Mouse (Mus musculus) T-helper 1 cell (primary cell): ENCODE measurements around the gene Oprl1.

Experiments
- in situ Hi-C: fragments of 300-600 bp; cut with MboI, MseI; formaldehyde crosslinking; loops from one replicate; pipeline ENCODE4 v1.15.1; 2025; ENCODE audit warnings: high pct_unique_total_duplicates

Gene Oprl1

DNA sequence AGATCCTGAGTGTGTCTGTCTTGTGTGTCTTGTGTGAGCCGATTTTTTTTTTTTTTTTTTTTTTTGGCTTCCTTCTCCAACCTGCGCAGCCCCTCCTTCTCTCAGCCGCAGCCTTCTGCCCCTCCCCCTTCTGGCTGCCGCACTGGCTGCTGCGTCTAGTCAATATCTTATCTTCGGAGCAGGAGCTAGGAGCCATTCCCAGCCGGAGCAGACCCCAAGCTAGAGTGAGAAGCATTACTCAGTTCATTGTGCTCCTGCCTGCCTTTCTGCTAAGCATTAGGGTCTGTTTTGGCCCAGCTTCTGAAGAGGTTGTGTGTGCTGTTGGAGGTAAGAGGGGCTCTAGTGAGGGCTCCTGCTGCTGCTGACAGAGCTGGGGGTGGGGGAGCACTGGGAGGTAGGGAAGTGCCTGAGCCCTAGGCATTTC, at the start of gene Oprl1:
TSS of gene Oprl1 (plus strand) at position 114 of the 424 bp plus-strand sequence.
- in situ Hi-C loops: no loop called here

DNA sequence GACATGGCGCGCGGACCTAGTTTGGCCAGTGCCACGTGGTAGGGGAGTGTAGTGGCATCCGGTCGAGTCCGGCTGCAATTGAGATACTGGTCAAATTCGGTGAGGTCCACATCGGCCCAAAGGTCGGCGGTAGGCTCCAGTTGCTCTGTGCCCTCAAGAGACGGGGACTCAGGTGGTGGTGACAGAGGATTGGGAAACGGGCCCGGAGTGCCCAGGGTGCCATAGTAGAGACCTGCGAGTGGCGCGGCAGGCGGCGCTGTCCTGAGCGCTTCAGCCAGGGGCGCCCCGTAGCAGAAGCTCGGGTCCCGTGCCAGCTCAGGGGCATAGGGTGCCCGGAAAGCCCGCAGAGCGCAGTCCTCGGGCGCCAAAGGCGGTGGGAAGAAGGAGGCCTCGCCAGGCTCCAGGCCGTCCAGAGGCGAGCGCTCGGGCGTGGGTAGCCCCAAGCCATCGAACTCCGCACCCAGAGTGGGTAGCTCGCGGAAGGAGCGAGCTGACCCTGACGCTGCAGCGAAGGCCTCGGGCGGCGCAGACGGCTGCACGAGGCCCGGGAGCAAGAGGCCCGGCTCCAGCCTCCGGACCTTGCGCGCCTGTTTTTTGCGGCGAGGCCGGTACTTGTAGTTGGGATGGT, 44.4 kb upstream of the Oprl1 start:
- in situ Hi-C loops: no loop called here

GRCm38 (mm10) chr2:181670913-181671311, 43.9 kb upstream of the Oprl1 start:
- in situ Hi-C loops: no loop called here

- in situ Hi-C loops: no loop called here
Observed at GRCm38 (mm10) chr2:181671326-181671725, 43.5 kb upstream of the Oprl1 start, which contains the start of gene Sox18. Gene Sox18, minus strand, starts transcription at chr2:181671640.

DNA sequence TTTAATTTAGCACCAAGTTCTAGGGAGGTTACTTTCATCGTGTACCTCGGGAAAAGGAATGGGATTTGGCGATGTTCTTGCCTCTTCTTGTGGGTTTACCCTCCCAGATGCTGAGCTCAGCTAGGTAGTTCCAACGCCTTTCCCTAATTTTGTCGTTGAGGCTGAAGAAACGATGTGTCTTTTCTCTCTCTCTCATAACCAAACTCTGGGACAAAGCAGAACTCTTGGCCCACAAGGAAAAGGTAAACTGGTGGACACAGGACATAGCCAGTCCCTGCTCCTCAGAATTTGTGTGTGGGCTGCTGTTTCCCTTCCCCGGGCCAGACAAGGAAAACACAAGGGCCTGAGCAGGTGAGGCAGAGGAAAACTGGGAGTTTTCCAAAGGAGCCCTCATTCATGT, 42.8 kb upstream of the Oprl1 start:
- in situ Hi-C loops: no loop called here

DNA sequence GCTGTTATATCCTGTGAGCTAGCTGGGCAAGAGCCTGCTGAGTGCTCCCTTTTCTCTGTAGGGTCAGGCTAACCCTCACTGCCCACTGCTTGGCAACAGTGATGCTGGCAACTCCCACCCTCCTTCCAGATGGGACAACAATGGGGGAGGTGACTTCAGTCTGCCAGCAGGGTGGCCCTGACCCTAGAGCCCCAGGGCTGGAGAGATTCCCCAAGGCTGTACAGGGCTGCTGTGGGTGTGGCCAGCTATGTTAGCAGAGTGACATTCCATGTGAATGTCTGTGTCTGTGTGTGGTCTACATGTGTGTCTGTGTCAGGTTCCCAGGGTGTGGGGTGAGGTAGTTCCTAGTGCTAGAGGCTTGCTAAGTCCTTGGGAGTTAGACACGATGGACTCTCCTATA, 41.3 kb upstream of the Oprl1 start:
- in situ Hi-C loops: no loop called here

DNA sequence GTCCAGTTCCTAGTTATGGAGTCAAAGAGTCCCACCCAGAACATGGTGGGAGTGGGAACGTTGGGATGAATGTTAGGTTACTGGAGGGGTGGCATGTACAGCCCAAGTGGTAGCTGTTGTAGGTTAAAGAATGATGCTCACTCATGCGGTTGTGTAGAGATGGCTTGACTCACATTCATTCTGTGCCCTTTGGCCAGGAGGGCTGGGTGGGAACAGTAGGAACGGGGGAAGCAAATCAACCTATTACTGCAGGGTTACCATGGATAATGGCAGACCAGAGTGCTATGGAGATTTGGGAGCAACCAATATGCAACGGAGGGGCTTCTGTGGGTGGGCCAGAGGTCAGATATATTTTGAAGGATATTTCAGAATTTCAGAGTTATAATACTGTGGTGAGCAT, 39.9 kb upstream of the Oprl1 start:
- in situ Hi-C loops: no loop called here

- in situ Hi-C loops: no loop called here
Observed at GRCm38 (mm10) chr2:181675454-181675853, 39.4 kb upstream of the Oprl1 start.

- in situ Hi-C loops: no loop called here
Observed at GRCm38 (mm10) chr2:181676424-181676823, 38.4 kb upstream of the Oprl1 start.

- in situ Hi-C loops: no loop called here
Observed at GRCm38 (mm10) chr2:181677096-181677754, 37.6 kb upstream of the Oprl1 start.

GRCm38 (mm10) chr2:181677755-181678098, 37.1 kb upstream of the Oprl1 start:
- in situ Hi-C loops: no loop called here

DNA sequence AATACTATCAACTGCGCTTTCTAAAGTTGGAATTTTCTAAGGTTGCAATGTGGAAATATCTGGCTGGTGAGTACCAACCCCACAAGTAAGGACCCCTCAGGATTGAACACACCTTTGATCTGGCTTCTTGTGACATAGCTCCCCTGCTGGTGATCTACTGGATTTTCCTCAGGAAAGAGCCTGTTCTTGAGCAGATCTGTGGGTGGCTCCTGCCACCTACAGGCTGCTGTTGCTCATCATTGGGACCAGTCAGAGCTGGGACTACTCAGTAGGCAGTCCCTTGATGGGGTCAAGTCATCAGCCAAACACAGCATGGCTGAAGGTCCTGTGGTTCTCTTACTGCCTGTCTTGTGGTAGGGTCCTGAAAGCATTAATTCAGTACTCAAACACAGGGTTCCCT, 36.0 kb upstream of the Oprl1 start:
- in situ Hi-C loops: no loop called here

DNA sequence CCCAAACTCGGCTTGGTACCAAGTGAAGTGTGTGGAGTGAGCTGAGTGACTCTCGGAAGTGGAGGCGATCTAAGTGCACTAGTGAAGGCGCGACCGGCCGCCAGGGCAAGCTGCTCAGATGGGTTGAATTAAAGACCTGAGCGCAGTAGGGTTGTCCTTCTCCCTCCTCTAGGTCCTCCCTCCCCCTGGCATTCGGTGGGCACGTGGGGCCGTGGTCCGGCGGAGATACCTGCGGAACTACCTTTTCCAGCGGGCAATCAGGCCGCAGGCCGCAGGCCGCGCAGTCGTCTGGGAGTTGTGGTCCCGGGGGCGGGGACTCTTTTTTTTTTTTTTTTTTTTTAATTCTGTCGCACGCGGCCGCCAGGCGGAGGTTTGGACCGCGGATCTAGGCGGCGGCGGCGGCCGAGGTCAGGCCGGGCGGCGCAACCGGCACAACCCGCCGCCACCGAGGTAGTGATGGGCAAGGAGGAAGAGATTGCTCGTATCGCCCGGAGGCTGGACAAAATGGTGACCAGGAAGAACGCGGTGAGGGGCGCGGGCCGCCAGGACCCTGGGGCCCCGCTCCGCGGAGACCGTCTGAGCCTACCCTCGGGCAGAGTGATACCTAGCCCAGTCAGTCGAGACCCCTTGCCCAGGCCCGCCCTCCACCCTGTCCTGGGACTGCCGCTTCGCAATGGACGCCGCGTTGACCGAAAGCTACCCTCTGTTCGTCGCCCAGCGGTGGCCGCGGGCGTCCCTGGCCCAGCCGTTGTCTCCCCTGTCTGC, 34.7 kb upstream of the Oprl1 start, which contains the start of gene Tcea2:
TSS of gene Tcea2 (plus strand) at position 360 of the 765 bp plus-strand sequence.
- in situ Hi-C loops: no loop called here

DNA sequence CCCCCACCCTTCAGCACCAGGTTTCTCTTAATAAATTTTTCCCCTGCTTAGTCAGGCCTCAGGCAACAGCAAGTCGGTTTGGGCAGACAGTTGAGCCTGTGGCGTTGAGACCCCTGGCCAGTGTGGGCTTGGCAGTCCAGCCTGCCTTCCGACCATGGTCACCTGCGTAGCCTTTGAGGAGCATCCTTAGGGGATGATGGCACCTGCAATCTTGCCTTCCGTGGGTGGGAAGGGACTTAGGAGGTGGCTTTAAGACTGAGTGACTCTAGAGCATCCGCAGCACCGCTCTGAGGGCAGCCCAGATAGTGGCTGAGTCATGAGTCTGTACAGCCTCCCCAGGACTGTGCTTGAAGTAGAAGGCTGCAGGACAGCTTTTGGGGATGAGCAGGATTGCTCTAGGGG, 34.1 kb upstream of the Oprl1 start:
- in situ Hi-C loops: no loop called here

- in situ Hi-C loops: no loop called here
Observed at GRCm38 (mm10) chr2:181681978-181682377, 32.8 kb upstream of the Oprl1 start.

GRCm38 (mm10) chr2:181683381-181683780, 31.4 kb upstream of the Oprl1 start:
- in situ Hi-C loops: no loop called here

GRCm38 (mm10) chr2:181684713-181685112, 30.1 kb upstream of the Oprl1 start:
- in situ Hi-C loops: no loop called here

- in situ Hi-C loops: no loop called here
Observed at GRCm38 (mm10) chr2:181685686-181686085, 29.1 kb upstream of the Oprl1 start.

GRCm38 (mm10) chr2:181687586-181687985, 27.2 kb upstream of the Oprl1 start:
- in situ Hi-C loops: no loop called here

DNA sequence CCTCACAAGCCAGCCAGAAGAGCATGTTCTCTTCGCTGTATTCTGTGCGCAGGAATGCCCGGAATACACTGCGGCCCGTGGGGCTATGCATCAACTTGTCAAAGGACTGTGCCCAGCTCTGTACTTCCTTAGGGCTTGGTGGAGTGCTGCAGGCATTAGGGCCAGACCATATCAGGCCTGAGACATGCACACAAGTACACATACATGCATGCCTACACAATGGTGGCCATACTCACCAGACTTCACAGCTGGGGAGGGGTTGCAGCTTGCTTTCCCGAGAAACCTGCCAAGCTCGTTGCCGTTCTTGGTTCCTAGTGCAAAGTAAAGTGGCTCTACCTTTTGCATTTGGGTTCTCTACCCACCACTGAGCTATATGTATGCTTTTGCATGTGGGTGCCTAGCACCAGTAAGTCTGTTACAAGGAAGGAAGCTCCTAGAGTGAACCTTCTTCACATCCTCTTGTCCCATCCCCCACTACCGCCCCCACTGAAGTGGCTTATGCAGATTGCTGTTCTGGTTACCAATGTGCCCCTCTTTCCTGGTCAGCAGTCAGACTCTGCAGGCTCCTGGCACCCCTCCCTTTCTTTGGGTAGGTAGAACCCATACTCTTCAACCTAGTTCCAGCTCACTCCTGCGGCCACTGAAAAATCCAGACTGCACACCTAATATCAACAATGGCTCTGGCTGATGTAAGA, 25.2 kb upstream of the Oprl1 start:
- in situ Hi-C loops: loop anchor here (5.0 kb wide), 1 partner anchor 47 kb away; no protein-coding TSS in a partner anchor

DNA sequence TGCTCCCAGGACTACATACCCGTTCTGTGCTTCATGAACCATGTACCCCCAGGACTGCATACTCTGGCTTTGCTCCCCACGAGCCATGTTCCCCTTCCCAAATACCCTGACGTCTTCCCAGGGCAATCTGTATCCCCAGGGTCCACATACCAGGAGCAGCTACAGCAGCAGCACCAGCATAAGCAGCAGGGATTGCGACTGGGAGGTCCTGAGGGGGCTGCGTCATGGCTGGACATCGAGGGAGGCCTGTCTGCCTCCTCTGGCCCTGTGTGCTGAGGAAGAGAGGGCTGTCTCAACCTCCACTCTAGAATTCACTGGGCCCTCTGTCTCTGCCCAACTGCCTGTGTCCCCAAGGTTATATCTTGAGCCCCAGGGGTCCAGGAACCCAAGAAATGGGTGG, 23.7 kb upstream of the Oprl1 start:
- in situ Hi-C loops: loop anchor here (5.0 kb wide), 1 partner anchor 49 kb away; no protein-coding TSS in a partner anchor

DNA sequence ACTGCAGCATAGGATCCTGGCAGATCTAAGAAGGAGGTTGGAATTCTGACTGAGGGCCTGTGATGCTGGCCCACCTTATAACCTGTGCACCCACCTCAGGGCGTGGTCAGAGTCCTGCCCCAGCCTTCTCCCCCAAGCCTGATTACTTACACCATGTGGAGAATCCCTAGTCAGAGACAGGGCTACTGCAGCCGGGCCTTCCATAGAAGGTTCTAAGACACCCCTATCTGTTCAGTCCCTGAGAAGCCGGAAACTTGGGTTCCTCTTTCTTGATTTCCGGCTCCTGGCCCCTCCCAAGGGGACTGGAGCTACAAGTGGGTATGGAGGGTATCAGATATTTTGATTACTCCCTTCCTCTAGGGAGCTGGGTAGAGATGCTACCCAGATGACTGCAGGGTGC, 23.2 kb upstream of the Oprl1 start:
- in situ Hi-C loops: loop anchor here (5.0 kb wide), 1 partner anchor 49 kb away; no protein-coding TSS in a partner anchor
